Mouse (Mus musculus) lung, adult 2 months (tissue): ENCODE measurements at regions not wholly inside any gene's neighbourhood (a gene's known extent, or its start where the extent isn't known, plus 50 kb on each side); places are given as distances from the start of the nearest gene placed in this dataset.

ENCODE experiments used
- CTCF ChIP-seq: fragments of 200-500 bp; IDR thresholded peaks from 2 replicates; pipeline ENCODE4 v1.5.1; 2011; ENCODE audit warnings: mild to moderate bottlenecking, low read length, control low read depth; ENCODE audit not compliant: insufficient read depth
- POLR2A ChIP-seq: fragments of 200-500 bp; IDR thresholded peaks from 2 replicates; pipeline ENCODE4 v1.6.1; 2011; ENCODE audit warnings: low read depth, mild to moderate bottlenecking, control low read depth, low read length, borderline replicate concordance; ENCODE audit errors: extremely low read depth

DNA sequence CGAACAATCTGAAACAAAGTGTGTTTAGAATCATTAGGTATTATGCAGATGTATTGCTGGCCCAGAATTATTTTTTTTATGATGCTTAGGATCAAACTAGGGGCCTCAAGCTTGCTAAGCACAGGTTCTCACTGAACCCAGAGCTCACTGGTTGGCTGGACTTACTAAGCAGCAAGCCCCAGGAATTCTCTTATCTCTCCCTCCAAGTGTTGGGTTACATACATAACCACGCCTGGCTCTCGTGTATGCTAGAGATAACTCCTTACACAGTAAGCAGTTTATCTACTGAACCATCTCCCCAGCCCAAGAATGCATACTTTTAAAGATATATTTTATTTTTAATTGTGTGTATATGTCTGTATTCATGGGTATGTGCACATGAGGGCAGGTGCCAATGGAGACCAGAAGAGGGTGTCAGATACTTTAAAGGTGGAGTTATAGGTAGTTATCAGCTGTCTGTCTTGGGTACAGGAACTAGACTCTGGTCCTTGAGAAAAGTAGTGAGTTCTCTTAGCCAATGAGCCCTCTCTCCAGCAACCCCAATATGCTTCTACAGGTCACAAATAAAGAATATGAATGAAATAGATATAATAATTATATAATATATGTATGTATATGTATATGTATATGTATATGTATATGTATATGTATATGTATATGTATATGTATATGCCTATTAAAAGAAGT lies 86.0 kb upstream of the Xpo1 start:
- TF ChIP-seq POLR2A: no peak
- TF ChIP-seq CTCF: no peak
